Mouse (Mus musculus) B cell, adult 2 months (primary cell): ENCODE data around the gene Tcfl5.
A peak's percentile ranks its signal among the peaks of the same experiment; 100 is the strongest.

Experiments
- DNase-seq, 2 experiments: peaks; one replicate each; pipeline ENCODE4 v3.0.0; 2022

The Tcfl5 gene

GRCm38 (mm10) chr2:180642555-180643260 lies at the start of gene Tcfl5:
Gene Tcfl5, minus strand, starts transcription at chr2:180642708.
- DNase-seq: no peak

GRCm38 (mm10) chr2:180689841-180690240 lies 47.3 kb upstream of the Tcfl5 start:
- DNase-seq: no peak

GRCm38 (mm10) chr2:180684031-180684430 lies 41.5 kb upstream of the Tcfl5 start:
- DNase-seq: no peak

DNA sequence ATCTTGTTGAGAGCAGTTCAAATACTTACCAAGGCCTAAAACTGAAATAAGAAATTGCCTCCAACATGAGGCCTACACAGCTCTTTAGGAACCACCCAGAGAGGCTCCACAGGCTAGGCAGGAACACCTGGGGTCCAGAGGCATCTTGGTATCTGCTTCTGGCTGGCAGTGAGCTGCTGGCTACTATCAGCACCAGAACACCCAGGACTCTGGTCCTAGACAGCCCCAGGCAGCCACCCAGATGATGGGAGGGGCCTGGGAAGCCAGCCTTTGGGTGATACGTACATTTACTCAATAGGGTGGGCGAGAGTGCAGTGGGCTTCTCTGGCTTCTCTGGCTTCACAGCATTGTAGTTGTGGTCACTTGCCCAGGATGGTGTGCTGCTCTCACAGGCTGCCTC lies 41.0 kb upstream of the Tcfl5 start:
- no peak for DNase-seq

- DNase-seq: no peak
These were observed 38.7 kb upstream of the Tcfl5 start for GRCm38 (mm10) chr2:180681225-180681624.

GRCm38 (mm10) chr2:180678609-180679140 lies 36.2 kb upstream of the Tcfl5 start:
- DNase-seq: peak; percentile 81 to 85

DNA sequence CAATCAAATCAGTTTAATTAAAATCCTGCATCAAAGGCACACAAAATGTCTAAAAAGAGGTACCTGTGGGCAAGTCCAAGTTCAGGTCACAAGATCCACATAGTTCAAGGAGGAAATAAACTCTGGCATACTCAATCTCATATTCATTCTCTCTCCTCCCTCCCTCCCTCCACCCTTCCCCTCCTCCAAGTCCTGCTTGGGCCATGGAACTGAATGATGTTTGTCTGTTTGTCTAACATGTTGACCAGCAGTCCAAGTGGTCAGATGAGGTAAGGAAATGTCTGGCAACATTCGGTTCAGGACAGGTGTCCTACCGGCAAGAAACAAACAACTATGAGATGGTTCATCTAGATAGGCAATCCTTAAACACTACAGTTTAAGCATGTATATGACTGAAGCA lies 34.2 kb upstream of the Tcfl5 start:
- no peak for DNase-seq

GRCm38 (mm10) chr2:180662008-180662407 lies 19.5 kb upstream of the Tcfl5 start:
- no peak for DNase-seq

GRCm38 (mm10) chr2:180660521-180660920 lies 18.0 kb upstream of the Tcfl5 start:
- DNase-seq: no peak

GRCm38 (mm10) chr2:180659353-180660150 lies 17.0 kb upstream of the Tcfl5 start:
- DNase-seq: no peak

GRCm38 (mm10) chr2:180658381-180658780 lies 15.9 kb upstream of the Tcfl5 start:
- no peak for DNase-seq

GRCm38 (mm10) chr2:180657394-180658013 lies 15.0 kb upstream of the Tcfl5 start:
- DNase-seq: peak; percentile 74 to 75

- no peak for DNase-seq
These were observed 12.6 kb upstream of the Tcfl5 start for GRCm38 (mm10) chr2:180655150-180655549.

DNA sequence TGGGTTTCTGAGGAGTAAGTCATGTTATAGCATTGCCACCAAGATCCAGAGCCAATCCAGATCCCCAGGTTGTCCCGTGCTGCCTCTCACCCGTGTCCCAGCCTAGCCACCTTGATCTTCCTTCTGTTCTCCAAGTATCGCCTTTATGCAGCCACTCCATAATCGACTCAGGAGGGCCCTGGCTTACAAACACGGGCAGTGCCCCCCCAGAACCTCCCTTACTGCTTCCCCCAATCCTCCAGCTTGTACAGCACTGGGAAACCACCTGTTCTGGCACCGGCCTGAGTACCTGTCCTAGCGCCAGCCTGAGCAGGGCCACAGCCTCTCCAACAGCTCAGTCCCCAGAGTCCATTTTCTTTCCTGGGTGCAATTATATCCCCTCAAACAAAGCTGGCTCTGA lies 12.2 kb upstream of the Tcfl5 start:
- no peak for DNase-seq

- no peak for DNase-seq
These were observed 4.3 kb upstream of the Tcfl5 start for GRCm38 (mm10) chr2:180646841-180647240.

DNA sequence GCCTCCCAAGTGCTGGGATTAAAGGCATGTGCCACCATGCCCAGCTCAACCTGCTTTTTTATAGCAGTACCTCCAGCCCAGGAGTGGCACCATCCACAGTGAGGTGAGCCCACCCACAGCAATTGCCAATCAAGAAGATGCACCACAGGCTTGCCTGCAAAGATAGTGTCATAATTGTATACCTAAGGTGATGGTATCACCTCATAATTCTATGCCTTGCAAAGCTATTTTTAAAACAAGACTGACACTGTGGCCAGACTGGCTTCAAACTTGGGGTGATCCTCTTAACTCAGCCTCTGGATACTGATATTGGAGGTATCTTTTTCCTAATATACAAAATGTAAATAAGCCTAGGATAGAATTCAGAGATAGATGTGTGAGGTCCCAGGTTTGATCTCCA lies 1.1 kb upstream of the Tcfl5 start:
- DNase-seq: no peak

- no peak for DNase-seq
These were observed 643 bp downstream of the Tcfl5 start for GRCm38 (mm10) chr2:180641576-180642554.

DNA sequence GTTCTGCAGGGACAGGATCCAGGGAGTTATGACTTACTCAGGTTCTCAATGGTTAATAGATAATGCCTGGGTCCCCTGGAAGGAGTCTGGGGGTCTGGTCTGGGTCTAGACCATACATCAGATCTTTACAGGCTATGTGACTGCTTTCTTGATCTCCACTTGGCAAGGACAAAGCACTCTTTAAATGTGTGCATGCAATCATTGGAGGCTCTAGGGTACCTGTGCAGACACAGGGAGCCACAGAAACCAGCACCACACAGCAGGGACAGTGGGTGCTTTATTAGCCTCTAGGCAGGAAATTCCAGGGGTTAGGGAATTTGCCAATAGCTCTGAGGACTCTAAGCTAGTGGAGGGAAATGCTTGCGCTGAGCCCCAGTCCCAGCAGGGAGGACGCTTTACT lies 30.6 kb downstream of the Tcfl5 start:
- DNase-seq: no peak

DNA sequence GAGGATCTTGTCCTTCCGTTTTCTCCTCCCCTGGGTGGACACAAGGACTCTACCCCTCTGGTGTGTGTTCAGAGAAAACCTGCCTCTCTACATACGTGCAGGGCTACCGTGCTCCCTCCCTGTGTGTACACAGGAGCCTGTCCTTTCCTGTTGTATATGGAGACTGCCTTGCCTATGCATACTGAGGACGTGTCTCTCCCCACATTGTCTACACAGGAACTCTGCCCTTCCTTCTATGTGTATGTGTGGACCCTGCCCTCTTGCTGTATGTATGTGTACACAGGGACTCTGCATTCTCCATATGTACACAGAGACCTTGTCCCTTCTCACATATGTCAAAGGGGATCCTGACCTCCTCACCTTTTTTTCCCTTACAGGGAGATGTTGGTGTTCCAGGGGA lies 32.2 kb downstream of the Tcfl5 start:
- DNase-seq: no peak

DNA sequence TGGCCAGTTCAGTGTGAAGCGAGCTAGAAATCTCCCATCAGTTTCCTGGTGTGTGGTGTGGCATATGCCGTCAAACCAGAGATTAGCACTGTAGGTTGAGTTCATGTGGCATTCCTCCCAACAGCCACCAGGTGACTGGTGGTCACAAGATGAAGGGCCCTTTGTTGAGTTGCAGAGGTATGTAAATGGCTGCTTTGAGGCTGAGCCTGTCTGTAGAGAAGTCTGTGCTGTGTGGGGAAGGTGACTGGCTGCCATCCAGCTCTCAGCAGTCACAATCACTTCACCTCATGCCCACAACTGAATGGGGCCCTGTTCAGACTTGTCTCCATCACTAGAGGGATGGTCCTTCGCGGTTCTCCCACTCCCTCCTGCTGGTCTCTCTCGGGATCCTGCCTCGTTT lies 37.7 kb downstream of the Tcfl5 start:
- DNase-seq: no peak

GRCm38 (mm10) chr2:180600569-180601021 lies 41.9 kb downstream of the Tcfl5 start:
- DNase-seq: no peak

DNA sequence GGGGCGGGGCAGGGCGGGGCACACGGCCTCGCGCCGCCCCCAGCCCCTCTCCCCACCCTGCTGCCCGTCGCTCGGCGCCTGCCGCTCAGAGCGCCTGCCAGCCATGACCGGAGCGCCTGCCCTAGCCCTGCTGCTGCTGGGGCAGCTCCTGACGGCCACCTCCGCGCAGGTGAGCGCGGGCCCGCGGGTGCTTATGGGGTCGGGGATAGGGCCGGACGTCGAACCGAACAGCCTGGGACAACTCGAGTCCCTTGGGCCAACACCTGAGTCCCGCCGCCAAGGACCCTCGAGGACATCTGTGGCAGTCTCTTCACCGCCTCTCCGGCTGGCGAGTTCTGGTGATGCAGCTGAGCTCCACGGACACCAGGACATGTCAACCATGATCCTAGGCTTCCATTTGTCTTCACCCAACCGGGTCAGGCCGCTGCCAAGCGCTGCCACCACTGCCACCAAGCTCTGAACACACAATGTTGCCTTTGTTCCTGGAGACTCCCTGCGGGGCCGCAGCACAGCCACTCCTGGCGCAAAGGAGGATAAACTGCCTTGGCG lies 44.3 kb downstream of the Tcfl5 start:
- no peak for DNase-seq
